Mouse (Mus musculus) myocyte (in vitro differentiated cells): Measurements from ENCODE around the gene Myadm.

Experiments
- CEBPB ChIP-seq: IDR thresholded peaks from 2 replicates; pipeline ENCODE4 v1.6.1; 2011; ENCODE audit warnings: mild to moderate bottlenecking, moderate library complexity; ENCODE audit not compliant: poor library complexity, insufficient read depth, severe bottlenecking
- E2F4 ChIP-seq: IDR thresholded peaks from one replicate; pipeline ENCODE4 v1.6.1; 2011; ENCODE audit warnings: mild to moderate bottlenecking, control low read depth, moderate library complexity; ENCODE audit not compliant: insufficient read depth
- MAX ChIP-seq: IDR thresholded peaks from one replicate; pipeline ENCODE4 v1.6.1; 2011; ENCODE audit warnings: low read depth, mild to moderate bottlenecking, control low read depth
- MYOD1 ChIP-seq, 3 experiments: IDR thresholded peaks; one replicate each; pipeline ENCODE4 v1.6.1; 2011; ENCODE audit warnings: control low read depth in 2 of 3, low read depth in 2 of 3, mild to moderate bottlenecking in 2 of 3, moderate library complexity in 1 of 3; ENCODE audit not compliant: insufficient read length in 2 of 3, control insufficient read depth in 1 of 3
- MYOG ChIP-seq, 3 experiments: IDR thresholded peaks; one replicate each; pipeline ENCODE4 v1.6.1; 2011; ENCODE audit warnings: control low read depth in 2 of 3, low read depth in 2 of 3, mild to moderate bottlenecking in 2 of 3; ENCODE audit not compliant: insufficient read length in 2 of 3, control insufficient read depth in 1 of 3, insufficient read depth in 1 of 3
- POLR2A ChIP-seq: IDR thresholded peaks from one replicate; pipeline ENCODE4 v1.6.1; 2011; ENCODE audit warnings: low read depth, mild to moderate bottlenecking, control low read depth, moderate library complexity; ENCODE audit not compliant: insufficient read length
- POLR2AphosphoS2 ChIP-seq: IDR thresholded peaks from one replicate; pipeline ENCODE4 v1.6.1; 2011; ENCODE audit warnings: low read depth, control low read depth; ENCODE audit not compliant: insufficient read length
- REST ChIP-seq: IDR thresholded peaks from one replicate; pipeline ENCODE4 v1.6.1; 2011; ENCODE audit warnings: mild to moderate bottlenecking, control low read depth, moderate library complexity; ENCODE audit not compliant: insufficient read depth, insufficient read length
- SRF ChIP-seq: IDR thresholded peaks from one replicate; pipeline ENCODE4 v1.6.1; 2011; ENCODE audit warnings: low read depth; ENCODE audit not compliant: control insufficient read depth, insufficient read length
- TCF12 ChIP-seq: IDR thresholded peaks from one replicate; pipeline ENCODE4 v1.6.1; 2011; ENCODE audit warnings: mild to moderate bottlenecking, control low read depth; ENCODE audit not compliant: poor library complexity, insufficient read depth, severe bottlenecking
- TCF3 ChIP-seq: IDR thresholded peaks from one replicate; pipeline ENCODE4 v1.6.1; 2011; ENCODE audit warnings: low read depth, control low read depth; ENCODE audit not compliant: insufficient read length
- USF1 ChIP-seq: IDR thresholded peaks from one replicate; pipeline ENCODE4 v1.6.1; 2011; ENCODE audit warnings: low read depth, mild to moderate bottlenecking, control low read depth, moderate library complexity

GRCm38 (mm10) chr7:3284604-3285003, 4.3 kb upstream of the Myadm start:
- TF ChIP-seq POLR2A = no peak
- TF ChIP-seq MAX = no peak
- no peak for TF ChIP-seq MYOG (IDR thresholded peaks at IDR 0.05; ENCODE audit: control insufficient read depth in 1 of 3, insufficient read depth in 1 of 3, insufficient read length in 2 of 3, low read depth in 2 of 3)
- TF ChIP-seq TCF12 = no peak
- no peak for TF ChIP-seq POLR2AphosphoS2
- TF ChIP-seq E2F4 = no peak
- TF ChIP-seq USF1 = no peak
- no peak for TF ChIP-seq CEBPB
- TF ChIP-seq REST = no peak
- no peak for TF ChIP-seq TCF3
- TF ChIP-seq MYOD1 (IDR thresholded peaks at IDR 0.05; ENCODE audit: control insufficient read depth in 1 of 3, insufficient read length in 2 of 3, low read depth in 2 of 3) = no peak
- no peak for TF ChIP-seq SRF
